Mouse (Mus musculus) thymus, postnatal 10 days (tissue): Measurements from ENCODE around the gene Sh3rf3.

ENCODE experiments used
- DNase-seq, 2 experiments: peaks; one replicate each; pipeline ENCODE4 v3.0.0; 2021; ENCODE audit warnings: low spot score in 2 of 2

Sh3rf3 gene

DNA sequence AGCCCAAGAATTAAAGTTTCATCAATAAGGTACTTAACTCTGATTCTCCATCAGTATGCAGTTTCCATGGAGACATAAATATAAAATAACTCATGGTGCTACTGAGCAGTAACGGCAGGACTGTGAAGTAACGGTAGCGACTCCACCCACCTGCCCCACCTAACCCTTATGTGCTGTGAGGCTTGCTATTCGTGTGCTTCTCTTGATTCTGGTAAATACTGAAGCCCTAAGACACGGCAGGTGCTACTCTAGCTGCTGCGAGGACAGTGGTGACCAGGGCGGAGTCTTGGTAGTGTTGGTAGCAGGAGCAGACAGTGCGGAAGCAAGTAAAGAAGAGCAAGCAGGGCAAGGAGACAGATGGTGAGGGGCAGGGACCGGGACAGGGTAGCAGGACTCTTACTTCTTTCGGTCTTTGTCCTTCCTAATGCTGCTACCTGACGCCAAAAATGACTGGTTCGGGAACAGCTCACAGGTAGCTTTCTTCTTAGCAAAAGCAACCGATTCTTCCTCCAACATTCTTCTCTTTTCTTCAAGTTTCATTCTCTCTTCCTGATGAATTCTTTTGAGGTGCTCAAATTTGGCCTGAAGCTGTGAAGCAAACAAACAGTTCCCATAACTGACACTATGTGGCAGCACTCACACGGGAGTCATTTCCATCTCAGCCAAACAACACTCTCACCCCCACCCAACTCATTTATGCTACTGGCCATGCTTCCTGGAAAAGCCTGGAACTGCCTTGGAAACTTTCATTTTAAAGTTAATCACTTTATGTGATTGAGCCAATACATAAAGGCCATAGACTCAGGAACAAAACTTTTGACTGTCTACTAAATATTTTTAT lies 353.2 kb downstream of the Sh3rf3 start:
- peak in 1 of 2 experiments; percentile 16 for DNase-seq

DNA sequence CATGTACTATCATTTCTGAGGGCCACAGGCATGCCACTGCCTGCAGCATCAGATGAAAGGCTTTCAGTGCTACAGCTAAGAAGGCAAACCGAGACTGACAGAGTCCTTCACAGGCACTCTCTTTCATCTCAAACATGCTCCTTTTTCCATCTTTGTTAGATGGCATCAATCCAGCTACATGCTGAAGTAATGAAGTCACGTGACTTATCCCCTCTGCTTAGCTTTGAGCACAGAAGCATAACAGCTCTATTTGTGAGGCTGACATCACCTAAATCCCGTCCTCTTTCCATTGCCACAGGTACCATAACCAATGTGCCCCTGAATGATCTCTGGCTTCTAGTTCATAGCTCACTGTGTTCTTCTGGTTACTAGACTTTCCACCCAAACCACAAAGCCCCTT lies 357.9 kb downstream of the Sh3rf3 start:
- no peak for DNase-seq

DNA sequence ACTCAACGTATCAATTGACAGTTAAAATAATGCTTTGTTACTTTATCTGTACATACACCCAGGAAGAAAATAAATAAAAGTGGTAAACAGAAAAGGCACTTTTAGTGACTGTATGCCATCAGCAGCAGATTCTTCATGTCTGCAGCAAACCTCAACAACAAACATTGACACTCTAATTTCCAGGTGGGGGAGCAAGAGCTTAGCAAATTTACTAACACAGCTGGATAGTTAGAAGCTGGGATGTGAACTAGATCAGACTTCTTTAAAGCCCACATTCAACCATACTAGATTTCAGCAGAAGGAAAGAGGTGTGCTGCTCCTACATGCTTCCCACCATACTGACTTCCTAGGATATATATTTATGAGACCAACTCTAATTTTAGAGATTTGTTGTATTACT lies 359.4 kb downstream of the Sh3rf3 start:
- no peak for DNase-seq

DNA sequence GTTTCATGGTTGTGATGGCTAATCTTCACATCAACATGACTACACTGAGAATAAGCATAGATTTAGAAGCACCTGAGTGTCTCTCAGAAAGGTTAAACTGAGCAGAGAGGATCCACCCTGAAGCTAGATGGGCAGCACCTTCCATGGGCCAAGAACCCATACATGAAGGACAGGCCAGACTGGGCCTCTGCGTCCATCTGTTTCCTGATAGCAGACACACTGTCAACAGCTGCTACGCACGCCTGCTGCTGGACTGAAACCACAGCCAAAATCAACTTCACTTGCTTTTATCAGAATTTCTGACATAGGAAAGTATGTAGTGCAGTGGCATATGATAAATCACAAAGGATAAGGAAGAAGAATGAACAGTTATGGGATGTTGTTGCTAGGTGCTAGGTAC lies 366.5 kb downstream of the Sh3rf3 start:
- no peak for DNase-seq

DNA sequence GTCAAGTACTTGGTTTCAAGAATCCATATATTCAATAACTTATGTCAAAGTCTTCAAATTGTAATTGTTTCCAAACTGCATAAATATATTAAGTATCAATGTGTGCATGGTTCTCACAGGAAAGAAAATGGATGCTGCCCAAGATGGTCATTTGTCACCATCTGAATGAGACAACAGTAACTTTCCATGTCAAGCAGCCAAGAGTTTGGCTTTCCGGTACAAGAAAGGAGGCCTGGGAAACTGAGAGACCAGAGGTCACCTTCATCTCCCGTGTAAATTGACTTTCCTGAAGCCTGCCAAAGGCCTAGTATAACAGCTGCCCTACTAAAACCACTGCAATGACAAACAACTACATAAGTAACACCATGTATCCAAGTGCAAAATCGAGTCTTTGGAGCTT lies 369.1 kb downstream of the Sh3rf3 start:
- no peak for DNase-seq
